Mouse (Mus musculus): ENCODE data around the gene Tbx15. TPM values are rescaled to one million over a fixed set of nuclear protein-coding genes. Genes with fewer than 3 reads are reported as not detected.
A peak's percentile ranks its signal among the peaks of the same experiment; 100 is the strongest.

Tbx15 gene
- polyA plus RNA-seq, 1 experiment from 2014 or later = 0.69 TPM

DNA sequence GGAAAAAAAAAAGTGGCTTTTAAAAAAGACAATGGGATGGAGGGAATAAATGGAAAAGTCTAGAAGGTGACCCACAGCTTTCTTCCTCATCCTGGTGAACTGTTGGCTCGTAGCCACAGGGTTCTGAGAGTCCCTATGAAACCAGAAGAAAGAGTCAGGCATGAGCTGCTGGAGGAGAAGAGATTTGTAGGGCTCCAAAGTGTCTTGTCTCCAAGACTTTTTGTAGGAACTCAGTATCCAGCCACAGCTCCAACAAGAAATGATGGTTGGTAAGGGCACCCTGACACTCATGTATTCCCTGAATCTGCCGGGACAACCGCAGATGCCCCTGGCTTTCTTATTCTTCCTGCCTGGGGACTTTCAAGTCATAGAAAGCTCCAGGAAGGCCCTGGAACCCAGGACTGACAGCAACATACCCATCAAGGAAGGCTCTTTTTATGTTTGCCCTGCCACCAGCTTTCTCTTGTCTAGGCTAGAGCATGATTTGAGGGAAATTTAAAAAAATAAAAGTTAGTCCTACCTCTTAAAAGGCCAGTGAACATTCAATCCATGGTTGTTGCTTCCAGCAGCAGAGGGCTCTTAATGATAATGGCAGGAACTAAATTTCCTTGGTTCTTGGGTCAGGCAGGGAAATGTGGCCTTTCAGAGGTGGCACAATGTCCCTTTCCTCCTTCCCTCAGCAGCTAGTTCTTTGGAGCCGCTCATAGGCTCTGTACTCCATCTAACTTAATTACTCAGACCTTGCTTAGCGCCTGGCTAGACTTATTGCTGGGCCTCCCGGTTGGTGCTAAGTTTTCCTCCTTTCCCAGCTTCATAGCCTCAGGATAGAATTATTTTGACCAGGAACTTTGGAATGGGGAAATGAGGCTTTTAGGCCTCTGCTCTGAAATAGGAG is 11.3 kb downstream of the Tbx15 start:
- WGBS = 6% methylated on average over 6 of the region's 6 CpGs
- ATAC-seq (replicated peaks) = no peak

DNA sequence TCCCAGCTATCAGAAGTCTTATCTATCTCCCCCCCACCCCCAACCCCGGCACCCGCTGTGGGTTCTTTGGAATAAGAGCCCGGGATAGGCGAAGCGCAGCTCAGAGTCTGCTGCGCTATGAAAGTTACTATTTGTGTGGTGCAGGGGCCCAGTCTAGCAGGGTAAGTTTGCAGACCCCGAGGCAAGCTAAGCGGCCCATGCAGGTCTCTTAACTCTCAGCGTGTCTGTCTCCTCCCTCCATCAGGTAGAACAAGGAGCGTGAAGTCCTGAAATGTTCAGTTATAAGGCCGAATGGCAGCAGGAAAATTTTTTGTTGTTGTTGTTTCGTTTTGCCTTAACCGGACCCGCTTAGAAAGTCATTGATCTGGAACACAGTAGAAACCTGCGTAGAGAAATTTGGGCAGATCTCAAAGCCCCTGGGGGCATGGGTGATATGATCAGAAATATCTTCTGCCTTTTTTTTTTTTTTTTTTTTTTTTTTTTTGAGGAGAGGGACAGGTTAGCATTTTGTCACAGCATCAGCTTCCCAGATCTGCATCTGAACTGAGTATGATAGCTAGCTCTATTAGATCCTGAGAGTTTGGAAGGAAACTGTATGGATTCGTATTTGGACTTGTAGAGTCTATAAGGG is 12.4 kb downstream of the Tbx15 start:
- Histone ChIP-seq H3K9me3 (no peaks in the 10 kb centered on the region), H3K4me2 (replicated peaks) (no peak overlapping the region), H3K9ac (replicated peaks) (no peak overlapping the region), H3K36me3 (no peaks in the 10 kb centered on the region), H3K27me3 (peaks cover 91% of the 10 kb centered on the region), H3K4me1 (peaks cover 13% of the 10 kb centered on the region), H3K27ac (replicated peaks) (no peak overlapping the region), H3K4me3 (no peak overlapping the region)
- ATAC-seq (replicated peaks) = no peak
- WGBS = 3% methylated on average over 16 of the region's 16 CpGs

More for the DNA sequence above, 11.3 kb downstream of the Tbx15 start:
- no peak overlapping the region for H3K27ac ChIP-seq (replicated peaks)
- H3K27me3 ChIP-seq = peaks cover 90% of the 10 kb centered on the region
- H3K9ac ChIP-seq (replicated peaks) = no peak overlapping the region
- no peaks in the 10 kb centered on the region for H3K9me3 ChIP-seq
- peaks cover 13% of the 10 kb centered on the region for H3K4me1 ChIP-seq
- H3K4me3 ChIP-seq = no peak overlapping the region
- no peak overlapping the region for H3K4me2 ChIP-seq (replicated peaks)
- no peaks in the 10 kb centered on the region for H3K36me3 ChIP-seq

DNA sequence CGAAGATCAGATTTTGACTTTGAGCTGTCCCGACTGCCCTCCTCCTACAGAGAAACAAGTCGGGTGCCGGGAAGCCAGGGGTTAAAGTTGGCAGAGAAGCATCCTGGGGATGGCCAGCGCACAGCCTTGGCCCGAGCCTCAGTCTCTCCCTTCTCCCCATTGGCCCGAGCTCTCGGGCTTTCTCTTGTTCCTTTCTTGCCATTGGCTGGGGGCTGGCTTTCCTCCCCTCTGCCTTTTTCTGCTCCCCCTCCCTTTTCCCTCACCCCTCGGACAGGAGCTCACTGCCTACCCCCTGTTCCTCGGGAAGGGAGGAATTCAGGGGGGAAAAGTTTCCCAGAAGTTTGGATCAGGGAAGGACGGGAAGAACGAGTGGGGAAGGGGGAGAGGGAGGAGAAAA is 12.9 kb downstream of the Tbx15 start:
- Histone ChIP-seq H3K4me1 (peaks cover 13% of the 10 kb centered on the region), H3K9ac (replicated peaks) (no peak overlapping the region), H3K4me3 (0 out of 2 replicates have a peak overlapping the region, but pooled peaks have one; percentile 33), H3K9me3 (no peaks in the 10 kb centered on the region), H3K4me2 (replicated peaks) (no peak overlapping the region), H3K27ac (replicated peaks) (no peak overlapping the region), H3K36me3 (no peaks in the 10 kb centered on the region), H3K27me3 (peaks cover 91% of the 10 kb centered on the region)
- WGBS = under 1% methylated on average over 11 of the region's 12 CpGs
- ATAC-seq (replicated peaks) = peak; percentile 17; the same call in 1 of the 2 replicates

DNA sequence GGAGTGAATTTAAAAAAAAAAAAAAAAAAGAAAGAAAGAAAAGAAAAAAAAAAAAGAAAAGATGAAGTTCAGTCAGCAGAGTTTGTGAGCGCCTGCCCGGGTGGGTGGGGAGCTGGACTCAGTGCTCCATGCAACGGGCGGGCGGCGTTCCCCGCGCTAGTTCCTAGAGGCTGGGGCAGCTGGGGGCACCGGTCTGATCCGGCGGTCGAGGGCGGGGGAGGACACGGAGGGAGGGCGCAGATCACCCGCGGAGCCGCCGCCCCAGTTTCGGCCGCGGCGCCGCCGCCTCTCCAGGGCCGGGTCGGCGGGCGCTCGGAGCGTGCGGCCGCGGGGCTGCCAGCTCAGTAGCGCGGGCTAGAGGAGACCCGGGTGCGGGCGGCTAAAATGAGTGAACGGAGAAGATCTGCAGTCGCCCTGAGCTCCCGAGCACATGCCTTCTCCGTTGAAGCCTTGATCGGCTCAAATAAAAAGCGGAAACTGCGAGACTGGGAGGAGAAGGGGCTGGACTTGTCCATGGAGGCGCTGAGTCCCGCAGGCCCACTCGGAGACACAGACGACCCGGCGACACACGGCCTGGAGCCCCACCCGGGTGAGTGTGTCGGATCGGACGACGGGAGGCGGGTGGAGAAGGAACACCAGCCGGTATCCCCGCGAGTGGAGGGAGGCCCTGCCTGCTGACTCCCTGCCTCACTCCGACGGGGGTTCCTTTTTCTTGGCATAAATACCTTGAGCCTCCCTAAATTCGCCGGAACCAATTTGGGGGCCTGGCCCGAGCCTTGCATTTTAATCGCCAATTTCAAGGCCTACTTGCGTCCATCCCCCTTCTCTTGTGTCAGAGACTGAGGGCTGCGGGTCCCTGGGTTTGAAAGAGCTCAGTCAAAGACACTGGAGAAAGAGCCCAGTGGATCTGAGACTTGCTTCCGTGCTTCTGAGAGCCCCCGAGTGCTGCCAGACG is 13.6 kb downstream of the Tbx15 start:
- Histone ChIP-seq H3K9ac (replicated peaks) (0 out of 2 replicates have a peak overlapping the region, but pooled peaks have one; percentile 17), H3K4me2 (replicated peaks) (peak overlapping the region; percentile 43), H3K9me3 (no peaks in the 10 kb centered on the region), H3K36me3 (no peaks in the 10 kb centered on the region), H3K4me3 (peak overlapping the region; percentile 33), H3K27ac (replicated peaks) (no peak overlapping the region), H3K27me3 (peaks cover 93% of the 10 kb centered on the region), H3K4me1 (peaks cover 13% of the 10 kb centered on the region)
- WGBS = under 1% methylated on average over 72 of the region's 73 CpGs
- peak; percentile 63 for ATAC-seq (replicated peaks)

DNA sequence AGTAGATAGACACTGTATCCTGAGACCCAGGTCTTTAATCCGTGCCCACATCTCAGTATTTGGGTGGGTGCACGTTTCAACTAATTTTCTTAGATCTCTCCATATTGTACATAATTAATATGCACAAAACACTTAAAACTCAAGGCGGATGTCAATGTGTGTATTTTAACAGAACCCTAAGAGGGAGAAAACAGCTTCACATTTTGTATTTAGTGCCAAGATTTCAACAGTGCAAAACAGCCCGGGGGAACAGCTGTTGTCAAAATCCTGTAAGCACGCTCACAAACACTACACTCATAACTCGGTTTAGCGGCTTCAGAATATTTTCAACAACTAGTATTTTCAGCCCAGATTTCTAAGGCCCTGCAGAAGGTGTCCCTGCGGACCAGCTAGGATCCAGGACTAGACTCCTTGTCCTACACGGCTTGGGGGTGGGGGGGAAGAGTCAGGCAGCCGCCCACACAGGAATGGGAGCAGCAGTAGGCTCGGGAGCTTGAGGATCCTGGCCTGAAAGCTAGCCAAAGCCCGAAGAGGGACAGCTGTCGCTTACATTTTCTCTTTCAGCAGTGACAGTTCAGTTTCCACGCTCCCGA is 14.5 kb downstream of the Tbx15 start:
- no peak overlapping the region for H3K4me2 ChIP-seq (replicated peaks)
- no peak overlapping the region for H3K4me3 ChIP-seq
- no peaks in the 10 kb centered on the region for H3K36me3 ChIP-seq
- under 1% methylated on average over 15 of the region's 15 CpGs for WGBS
- no peak for ATAC-seq (replicated peaks)
- no peak overlapping the region for H3K9ac ChIP-seq (replicated peaks)
- H3K27me3 ChIP-seq = peaks cover 96% of the 10 kb centered on the region
- H3K4me1 ChIP-seq = peaks cover 13% of the 10 kb centered on the region
- no peak overlapping the region for H3K27ac ChIP-seq (replicated peaks)
- H3K9me3 ChIP-seq = no peaks in the 10 kb centered on the region

DNA sequence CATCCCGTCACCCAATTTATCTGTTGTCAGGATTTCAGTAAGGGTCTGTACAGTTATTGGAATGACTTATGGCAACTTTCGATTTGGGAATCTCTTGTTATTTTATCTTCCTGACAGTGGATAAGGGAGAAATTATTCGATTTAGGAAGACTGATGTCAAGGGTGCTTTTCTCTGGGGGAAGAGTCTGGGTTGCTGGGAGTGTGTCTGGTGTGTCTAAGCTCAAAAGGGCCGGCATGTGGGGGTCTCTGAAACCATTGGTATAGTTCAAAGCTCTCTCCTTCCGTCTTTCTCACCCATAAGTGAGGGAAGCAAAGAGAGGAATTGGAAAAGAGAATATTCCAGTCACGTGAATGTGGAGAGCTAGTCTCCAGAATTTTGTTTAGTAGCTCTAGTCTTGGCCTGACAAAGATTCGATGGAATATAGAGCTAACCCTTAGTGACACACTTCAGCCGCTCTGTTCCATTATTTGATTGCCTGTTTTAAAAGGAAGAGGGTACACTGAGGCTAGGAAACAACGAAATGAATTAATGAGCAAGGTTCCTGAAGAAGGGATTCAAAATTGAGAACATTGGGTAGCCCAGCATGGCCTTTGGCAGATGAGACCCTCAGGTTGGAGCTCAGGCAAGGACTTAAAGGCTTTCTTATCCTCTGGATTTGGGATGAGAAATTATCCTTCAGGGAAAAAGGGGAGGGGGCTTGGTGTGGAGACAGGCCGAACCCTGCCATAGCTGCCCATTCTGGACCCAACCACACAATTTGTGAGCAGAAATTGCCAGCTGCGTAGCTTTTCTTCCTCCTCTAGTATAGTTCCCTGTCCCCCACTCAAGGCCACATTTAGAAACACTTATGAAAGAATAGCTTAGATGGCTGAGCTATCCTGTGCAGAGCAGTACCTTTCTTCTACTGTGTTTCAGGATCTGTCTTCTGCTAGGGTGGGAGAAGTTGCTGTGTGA is 15.5 kb downstream of the Tbx15 start:
- Histone ChIP-seq H3K27ac (replicated peaks) (no peak overlapping the region), H3K9ac (replicated peaks) (no peak overlapping the region), H3K4me2 (replicated peaks) (no peak overlapping the region), H3K27me3 (peaks cover 94% of the 10 kb centered on the region), H3K9me3 (no peaks in the 10 kb centered on the region), H3K36me3 (no peaks in the 10 kb centered on the region), H3K4me3 (no peak overlapping the region), H3K4me1 (peaks cover 13% of the 10 kb centered on the region)
- no peak for ATAC-seq (replicated peaks)
- 3% methylated on average over 11 of the region's 11 CpGs for WGBS

DNA sequence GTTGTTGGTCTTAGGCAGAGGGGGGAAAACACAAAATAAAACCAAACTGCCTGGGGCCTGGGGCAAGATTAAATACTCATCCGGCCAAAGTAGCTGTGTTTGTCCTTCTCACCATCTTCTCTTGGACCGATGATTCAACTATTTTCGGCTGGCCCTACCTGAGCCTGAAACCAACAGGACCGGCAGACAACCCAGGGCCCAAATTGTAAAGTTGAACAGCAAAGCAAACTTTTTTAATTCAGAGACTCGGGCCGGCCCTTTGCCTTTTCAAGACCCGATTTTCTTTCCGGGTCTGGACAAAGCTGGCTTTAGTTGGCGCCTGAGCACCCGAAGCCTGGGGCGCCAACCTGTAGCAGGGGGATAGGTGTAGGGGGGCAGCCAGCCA is 16.2 kb downstream of the Tbx15 start:
- no peak for ATAC-seq (replicated peaks)
- Histone ChIP-seq H3K4me1 (peaks cover 13% of the 10 kb centered on the region), H3K27ac (replicated peaks) (no peak overlapping the region), H3K4me2 (replicated peaks) (no peak overlapping the region), H3K36me3 (no peaks in the 10 kb centered on the region), H3K9me3 (no peaks in the 10 kb centered on the region), H3K4me3 (no peak overlapping the region), H3K9ac (replicated peaks) (no peak overlapping the region), H3K27me3 (peaks cover 94% of the 10 kb centered on the region)
- WGBS = 4% methylated on average over 11 of the region's 11 CpGs

DNA sequence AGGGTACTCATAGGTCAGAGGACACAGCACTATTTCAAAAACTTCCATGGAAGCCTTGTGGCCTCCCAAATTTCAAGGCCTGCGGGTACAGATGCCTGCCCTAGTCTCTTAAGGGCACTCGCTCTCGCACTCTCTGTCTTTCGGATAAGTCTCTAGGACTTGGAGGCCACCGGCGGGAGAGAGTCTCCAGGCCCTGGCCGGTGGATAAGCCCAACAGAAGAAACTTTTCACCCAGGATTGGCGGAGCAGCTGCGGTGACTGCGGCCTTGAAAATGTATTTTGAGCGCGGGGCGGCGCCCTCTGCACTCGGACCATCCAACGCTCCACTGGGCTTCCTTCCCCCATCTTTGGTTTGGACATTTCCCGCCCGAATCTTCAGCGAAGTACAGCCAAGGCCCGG is 16.6 kb downstream of the Tbx15 start:
- no peak overlapping the region for H3K9ac ChIP-seq (replicated peaks)
- no peak overlapping the region for H3K4me2 ChIP-seq (replicated peaks)
- H3K36me3 ChIP-seq = no peaks in the 10 kb centered on the region
- H3K27ac ChIP-seq (replicated peaks) = no peak overlapping the region
- 0% methylated on average over 20 of the region's 20 CpGs for WGBS
- no peaks in the 10 kb centered on the region for H3K9me3 ChIP-seq
- H3K27me3 ChIP-seq = peaks cover 94% of the 10 kb centered on the region
- ATAC-seq (replicated peaks) = no peak
- H3K4me3 ChIP-seq = no peak overlapping the region
- peaks cover 13% of the 10 kb centered on the region for H3K4me1 ChIP-seq

DNA sequence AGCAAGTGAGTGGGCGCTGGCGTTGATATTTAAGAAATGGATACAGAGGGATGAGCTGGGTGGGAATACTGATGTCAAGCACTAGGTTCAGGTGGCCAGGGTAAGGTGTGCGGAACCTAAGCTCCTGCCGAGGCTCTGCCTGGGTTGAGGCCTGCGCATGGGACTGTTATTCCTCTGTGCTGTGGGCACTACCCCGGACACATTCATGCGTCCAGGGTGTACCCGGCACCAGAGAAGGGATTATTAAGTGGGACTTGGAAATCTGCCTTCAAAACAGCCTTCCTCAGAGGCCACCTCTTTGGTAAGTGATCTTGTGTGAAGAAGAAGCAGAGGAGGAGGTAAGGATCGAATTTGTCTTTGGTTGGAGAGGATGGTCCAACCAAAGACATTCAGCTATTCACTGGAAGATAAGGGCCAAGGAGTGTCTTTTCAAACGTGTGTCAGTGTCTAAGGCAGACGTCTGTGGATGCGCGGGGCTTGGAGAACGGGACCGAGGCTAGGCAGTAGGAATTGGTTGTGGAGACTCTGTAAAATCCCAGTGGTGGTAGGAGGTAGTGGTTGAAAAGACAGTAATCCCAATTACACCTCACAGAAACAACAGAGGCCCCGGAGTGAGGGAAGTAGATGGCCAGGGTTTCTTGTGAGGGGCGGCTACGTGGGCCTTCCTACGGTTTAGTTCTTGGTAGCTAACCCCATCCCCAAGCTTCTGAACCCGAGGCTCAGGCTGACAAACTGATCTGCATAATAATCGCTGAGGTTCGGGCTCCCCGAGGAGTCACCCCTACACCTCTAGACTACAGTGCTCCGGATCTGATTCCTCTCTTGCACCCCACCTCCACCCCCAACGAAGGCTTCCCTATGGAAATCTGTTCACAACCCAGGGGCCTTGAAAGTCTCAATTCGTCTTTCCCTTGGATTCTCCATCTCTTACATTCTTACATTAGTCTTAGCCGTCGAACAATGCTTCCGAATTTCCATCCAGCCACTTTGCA is 17.7 kb downstream of the Tbx15 start:
- Histone ChIP-seq H3K4me2 (replicated peaks) (no peak overlapping the region), H3K27me3 (peaks cover 95% of the 10 kb centered on the region), H3K27ac (replicated peaks) (no peak overlapping the region), H3K4me3 (no peak overlapping the region), H3K36me3 (no peaks in the 10 kb centered on the region), H3K9ac (replicated peaks) (no peak overlapping the region), H3K9me3 (no peaks in the 10 kb centered on the region), H3K4me1 (peaks cover 13% of the 10 kb centered on the region)
- no peak for ATAC-seq (replicated peaks)
- 2% methylated on average over 29 of the region's 29 CpGs for WGBS

DNA sequence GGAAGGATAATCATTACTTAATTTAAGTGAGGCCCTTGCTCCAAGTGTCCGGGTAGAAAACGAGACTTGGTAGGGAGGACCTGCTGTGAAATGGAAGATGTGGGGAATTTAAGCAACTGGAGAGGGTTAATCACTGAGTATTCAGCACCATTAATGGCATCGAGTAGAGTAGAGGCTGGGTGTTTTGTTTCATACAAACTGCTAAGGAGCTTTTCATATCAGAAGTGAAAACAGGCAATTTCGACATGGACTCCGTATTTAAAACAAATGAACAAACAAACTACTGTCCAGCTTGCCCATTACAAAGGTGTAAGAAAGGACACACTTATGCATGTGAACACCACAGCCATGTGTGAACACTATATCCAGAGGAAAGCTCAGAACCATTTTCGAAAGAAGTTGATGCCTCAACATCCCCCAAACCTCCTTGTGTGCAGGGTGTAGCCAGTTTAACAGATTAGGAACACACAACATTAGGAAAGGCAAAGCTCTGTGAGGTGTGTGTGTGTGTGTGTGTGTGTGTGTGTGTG is 19.6 kb downstream of the Tbx15 start:
- ATAC-seq (replicated peaks) = no peak
- no peak overlapping the region for H3K9ac ChIP-seq (replicated peaks)
- no peak overlapping the region for H3K4me2 ChIP-seq (replicated peaks)
- H3K36me3 ChIP-seq = no peaks in the 10 kb centered on the region
- 0 out of 2 replicates have a peak, but pooled peaks cover 2% of the 10 kb centered on the region for H3K4me1 ChIP-seq
- peaks cover 95% of the 10 kb centered on the region for H3K27me3 ChIP-seq
- H3K4me3 ChIP-seq = no peak overlapping the region
- WGBS = 5% methylated on average over 6 of the region's 6 CpGs
- no peaks in the 10 kb centered on the region for H3K9me3 ChIP-seq
- H3K27ac ChIP-seq (replicated peaks) = no peak overlapping the region

Data from forebrain, embryonic 15.5 days (tissue).